Mouse (Mus musculus) embryo, embryonic 11.5 days (tissue): ENCODE measurements around the gene Nop14.
"Not testable (repeated sequence)": the region's sequence is repeated elsewhere in the genome, so short reads cannot be mapped to it uniquely, and the experiment has no call there.

Experiments used
- DNase-seq: peaks from one replicate; pipeline ENCODE4 v3.0.0-alpha.2; 2012; ENCODE audit warnings: low read depth, low spot score

Gene Nop14

DNA sequence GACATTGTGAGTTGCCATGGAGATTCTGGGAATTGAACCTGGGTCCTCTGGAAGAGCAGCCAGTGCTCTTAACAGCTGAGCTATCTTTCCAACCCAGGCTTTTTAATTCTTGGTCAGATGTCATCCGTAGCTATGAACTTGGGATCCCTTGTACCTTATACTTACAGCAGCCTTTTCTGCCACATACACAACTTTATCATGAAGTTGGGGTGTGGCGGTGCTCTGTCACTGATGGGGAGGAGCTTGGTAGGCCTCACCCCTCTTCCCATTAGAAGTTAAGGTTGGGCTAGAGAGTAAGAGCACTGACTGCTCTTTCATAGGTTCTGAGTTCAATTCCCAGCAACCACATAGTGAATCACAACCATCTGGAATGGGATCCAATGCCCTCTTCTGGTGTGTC, 27.0 kb downstream of the Nop14 start:
- DNase-seq: no peak

DNA sequence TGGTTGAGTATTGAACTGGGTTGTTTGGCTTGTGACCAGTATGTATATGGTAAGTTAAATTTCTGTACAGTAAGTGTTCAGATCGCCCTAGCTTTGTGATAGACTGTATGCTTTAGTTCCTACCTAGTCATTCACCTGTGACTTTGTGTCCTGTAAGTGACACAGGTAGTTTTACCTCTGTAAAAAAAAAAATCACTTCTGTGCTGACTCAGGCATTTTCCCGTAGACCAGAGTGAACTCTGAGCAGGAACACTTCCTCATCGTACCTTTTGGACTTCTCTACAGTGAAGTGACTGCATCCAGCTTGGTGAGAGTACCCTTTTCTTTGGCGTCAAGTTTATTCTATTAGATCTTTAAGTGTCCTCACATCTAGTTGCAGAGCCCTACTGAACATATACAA, 50.0 kb downstream of the Nop14 start:
- no peak for DNase-seq

DNA sequence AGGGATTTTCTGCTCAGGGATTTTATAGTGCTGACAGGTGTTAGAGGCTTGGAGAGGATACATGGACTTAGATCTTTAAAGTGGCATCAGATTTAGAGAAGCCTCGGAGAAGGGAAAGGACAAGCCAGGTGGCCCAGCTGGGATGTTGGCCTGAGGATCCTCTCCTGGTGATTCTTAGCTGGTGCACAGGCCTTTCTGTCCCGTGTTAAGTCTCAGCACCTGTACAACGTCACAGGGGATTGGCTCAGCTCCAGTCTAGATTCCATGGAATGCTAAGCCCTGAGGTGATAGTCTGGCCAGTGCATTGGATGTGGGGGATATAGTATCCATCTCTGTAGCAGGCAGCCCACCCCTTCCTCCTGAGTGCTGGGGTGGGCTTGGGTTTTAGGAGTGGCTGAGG, 51.7 kb downstream of the Nop14 start:
- DNase-seq: no peak

DNA sequence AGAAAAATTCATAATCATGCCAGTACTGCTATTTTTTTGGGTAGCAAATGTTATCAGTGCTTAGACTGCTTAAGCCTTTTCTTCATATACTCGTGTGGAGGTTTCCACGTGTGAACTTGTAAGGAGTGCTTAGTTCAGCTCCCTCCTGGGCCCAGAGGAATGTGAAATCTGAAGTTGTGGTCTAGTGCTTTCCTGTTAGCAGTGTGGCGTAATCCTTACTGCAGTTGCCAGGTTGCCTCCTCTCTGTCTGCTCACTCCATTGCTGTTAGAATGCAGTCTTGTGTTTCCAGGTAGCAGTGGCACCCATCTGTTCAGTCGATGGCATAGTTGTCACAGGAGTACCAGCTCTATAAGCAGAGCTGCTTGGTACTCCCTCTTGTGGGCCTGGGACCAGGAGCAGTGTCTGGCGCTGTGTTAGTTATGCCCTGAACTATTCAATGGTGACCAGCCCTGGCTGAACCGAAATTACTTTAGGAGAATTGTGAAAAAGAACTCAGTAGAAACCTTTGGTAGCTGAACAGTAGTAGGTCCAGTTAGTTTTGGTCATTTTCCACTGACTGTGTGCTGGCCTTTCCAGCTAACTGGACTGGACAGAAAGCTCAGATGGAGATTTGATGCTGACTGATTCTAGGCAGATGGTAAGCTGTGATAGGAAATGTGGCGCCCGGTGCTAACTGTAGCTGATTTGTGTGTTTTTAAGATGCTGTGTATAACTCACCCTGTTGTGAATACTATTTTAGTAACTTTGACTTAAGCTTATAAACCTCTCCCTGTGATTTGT, 52.7 kb downstream of the Nop14 start:
- no peak for DNase-seq

DNA sequence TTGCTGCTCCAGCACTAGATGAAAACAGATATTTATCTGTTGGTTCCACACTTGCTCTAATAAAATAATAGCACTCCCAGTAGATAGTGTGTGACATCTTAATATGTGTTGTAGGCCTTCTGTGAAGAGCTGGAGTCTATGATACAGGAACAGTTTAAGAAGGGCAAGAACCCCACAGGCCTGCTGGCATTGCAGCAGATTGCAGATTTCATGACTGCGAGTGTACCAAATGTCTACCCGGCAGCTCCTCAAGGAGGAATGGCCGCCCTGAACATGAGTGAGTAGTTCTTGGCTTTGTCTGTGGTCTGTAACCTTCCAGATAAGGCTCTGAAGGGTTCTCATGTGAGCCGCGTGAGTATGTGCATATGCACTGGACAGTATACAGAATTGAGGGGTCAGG, 55.4 kb downstream of the Nop14 start:
- DNase-seq: no peak

DNA sequence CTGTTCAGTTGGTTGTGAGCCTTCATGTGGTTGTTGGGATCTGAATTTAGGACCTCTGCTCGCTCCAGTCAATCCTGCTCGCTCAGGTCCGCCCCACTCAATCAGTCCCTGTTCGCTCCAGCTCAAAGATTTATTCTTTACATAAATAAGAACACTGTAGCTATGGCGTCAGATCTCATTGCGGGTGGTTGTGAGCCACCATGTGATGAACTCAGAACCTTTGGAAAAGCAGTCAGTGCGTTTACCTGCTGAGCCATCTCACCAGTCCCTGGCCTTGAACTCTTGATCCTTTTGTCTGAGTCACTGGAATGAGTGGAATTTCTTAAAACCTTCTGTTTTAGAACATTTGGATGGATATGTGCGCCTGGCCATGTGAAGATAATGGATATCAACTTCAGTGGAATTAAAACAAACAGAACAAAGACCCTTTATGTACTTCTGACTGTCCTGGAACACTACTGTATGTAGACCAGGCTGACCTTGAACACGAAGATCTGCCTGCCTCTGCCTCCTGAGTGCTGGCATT, 66.7 kb downstream of the Nop14 start:
- no peak for DNase-seq

DNA sequence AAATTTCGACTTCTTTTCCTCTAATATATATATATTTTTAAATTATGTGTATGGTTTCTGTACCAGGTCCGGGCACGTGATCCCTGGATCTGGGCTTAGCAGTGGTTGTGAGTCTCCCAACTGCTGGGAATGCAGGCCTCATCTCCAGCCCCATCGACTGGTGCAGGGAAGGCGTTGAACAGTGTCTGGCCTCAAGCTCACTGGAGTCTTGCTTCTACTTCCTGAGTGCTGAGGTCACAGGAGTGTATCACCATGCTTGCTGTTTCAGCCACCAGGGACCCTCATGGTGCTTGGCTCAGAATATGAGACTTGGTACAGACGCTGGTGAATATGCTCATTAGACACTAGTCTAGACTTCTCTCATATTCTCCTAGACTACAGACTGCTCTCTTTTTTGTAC, 67.3 kb downstream of the Nop14 start:
- no peak for DNase-seq

DNA sequence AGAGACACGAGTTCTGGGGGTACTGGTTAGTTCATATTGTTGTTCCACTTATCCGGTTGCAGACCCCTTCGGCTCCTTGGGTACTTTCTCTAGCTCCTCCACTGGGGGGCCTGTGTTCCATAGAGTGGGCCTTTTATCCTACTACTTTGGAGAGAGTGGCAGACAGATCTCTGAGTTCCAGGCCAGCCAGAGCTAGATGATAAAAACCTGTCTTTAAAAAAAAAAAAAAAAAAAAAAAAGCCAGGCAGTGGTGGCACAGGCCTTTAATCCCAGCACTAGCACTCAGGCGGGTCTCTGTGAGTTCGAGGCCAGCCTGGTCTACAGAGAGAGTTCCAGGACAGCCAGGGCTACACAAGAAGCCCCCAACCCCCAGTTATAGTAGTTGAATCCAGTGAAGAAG, 67.7 kb downstream of the Nop14 start:
- DNase-seq: not testable (repeated sequence)

DNA sequence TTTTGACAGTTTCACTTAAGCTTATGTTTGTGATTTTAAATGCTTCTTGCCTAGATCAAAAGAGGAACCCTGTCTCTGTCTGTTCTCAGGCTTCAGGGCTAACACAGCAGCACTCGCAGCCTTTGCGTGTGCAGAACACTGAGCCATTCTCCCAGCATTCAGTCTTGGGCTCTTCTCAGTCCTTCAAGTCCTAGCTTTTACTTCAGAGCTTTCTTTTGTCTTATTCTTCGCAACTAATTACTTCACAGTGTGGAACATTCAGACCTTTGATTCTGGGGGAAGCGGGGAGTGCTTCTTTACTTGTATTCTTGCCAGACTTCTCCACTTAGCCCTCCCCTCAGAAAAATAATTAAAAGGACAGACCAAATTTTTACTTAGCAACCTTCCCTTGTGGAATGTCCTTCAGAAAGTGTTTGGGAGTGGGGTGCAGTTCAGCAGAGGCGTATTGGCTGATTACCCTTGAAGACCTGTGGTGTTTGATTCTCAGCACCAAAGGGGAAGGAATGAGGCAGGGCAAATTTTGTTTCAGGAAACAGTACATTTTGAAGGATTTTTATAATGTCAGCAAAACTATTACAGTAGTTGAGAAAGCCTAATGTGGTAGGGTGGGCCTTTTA, 68.5 kb downstream of the Nop14 start:
- DNase-seq: no peak

DNA sequence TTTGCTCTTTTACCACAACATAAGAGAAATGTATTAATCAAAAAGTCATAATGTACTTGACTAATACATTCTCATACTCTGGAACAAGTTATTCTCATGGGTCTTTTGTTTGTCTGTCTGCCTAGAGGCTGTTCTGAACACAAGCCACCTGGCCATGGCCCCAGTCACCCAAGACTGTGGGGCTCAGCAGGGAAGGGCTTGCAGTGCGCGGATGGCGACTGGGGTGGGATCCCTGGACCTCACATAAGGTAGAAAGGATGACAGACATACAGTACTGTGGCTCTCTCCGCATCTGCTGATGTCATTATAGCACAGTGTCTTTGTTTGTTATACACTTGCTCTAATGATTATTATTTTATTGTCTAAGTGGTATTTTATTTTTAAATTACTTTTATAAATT, 69.2 kb downstream of the Nop14 start:
- DNase-seq: no peak

DNA sequence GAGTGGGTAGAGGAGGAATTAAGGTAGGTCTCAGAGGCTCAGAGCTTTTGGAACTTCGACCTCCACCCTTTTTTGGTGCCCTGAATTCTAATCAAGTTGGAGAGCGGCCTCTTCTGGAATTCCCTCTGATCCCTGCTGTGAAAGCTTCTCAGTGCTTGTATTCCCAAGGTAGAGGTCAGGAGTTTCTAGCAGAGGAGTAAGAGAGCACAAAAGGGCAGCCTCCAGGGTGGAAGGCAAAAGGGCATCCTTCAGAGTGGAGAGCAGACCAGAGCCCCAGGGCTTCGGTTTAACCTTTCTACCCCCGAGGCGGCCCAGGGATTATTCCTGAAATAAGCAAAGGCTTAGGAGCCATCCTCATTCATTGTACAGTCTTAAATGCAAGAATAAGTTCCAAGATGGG, 69.9 kb downstream of the Nop14 start:
- no peak for DNase-seq
